Mouse (Mus musculus): ENCODE results near the gene Spic.

The Spic gene

GRCm38 (mm10) chr10:88631330-88631953 is 53.4 kb downstream of the Spic start:
- DNase-seq: no peak

GRCm38 (mm10) chr10:88630663-88631329 is 54.0 kb downstream of the Spic start:
- no peak for DNase-seq

DNA sequence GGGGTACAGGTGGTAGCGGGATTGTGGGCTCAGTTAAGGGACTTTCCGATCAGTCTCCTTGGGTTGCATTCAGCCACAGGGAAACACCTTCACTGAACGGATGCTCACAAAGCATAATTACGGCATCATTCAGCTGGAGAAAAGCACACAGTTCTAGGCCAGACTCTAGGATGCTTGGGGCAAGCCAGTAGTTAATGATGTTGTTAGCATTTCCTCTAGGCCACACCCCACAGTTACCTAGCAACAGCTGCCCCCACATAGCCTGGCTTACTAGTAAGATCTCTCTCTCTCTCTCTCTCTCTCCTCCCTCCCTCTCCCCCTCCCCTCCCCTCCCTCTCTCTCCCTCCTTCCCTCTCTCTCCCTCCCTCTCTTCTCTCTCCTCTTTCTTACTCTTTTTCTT is 57.8 kb downstream of the Spic start:
- no peak for DNase-seq

GRCm38 (mm10) chr10:88626176-88626575 is 58.6 kb downstream of the Spic start:
- DNase-seq: no peak

Measured in thymus, postnatal 4 days (tissue).